ENCODE assay signal across 8 mouse cellular contexts in the genomic region with DNA sequence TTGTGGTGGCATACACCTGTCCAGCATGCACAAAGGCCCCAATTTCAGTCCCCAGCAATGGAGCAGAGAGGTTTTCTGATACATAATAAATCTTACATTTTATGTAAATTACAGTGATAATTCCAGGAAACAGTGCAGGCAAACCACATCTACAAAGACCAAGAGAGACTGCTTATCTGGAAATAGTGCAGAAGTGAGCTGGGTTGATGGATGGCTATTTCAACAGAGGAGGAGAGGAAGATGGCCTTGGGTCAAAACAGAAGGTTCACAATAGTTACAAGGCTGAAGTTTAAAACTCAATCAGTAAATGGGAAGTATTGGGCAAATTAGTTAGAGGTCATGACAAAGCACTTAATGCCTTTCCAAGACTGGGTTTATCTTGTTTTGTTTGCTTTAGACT. TPM values are rescaled to one million over a fixed set of nuclear protein-coding genes. Genes with fewer than 3 reads are reported as not detected.
DNase-seq lines count a peak whose midpoint lies in the region; ATAC-seq and TF ChIP-seq lines count a peak whose summit lies in the region.

No protein-coding gene starts in this region.

- H3K4me2 ChIP-seq in lung, postnatal 0 days (replicated peaks; ENCODE audit: low read depth, low read length) = peak overlapping the region; percentile 58
- H3K4me2 ChIP-seq in intestine, postnatal 0 days (replicated peaks; ENCODE audit: low read depth) = peak overlapping the region; percentile 73

- DNase-seq in adrenal gland, adult 2 months = peak; percentile 63
- no peak for DNase-seq in adrenal gland, postnatal 25 days
- DNase-seq in lung, postnatal 0 days (ENCODE audit: low spot score) = peak; percentile 35
- DNase-seq in lung, postnatal 25 days (ENCODE audit: low spot score) = no peak
- no peak for DNase-seq in spleen, adult 18-20 months
- DNase-seq in spleen, postnatal 10 days (ENCODE audit: low spot score in 2 of 2) = no peak

- peak overlapping the region; percentile 99 for H3K27ac ChIP-seq in lung, postnatal 0 days (ENCODE audit: low read length)
- H3K27ac ChIP-seq in intestine, postnatal 0 days (ENCODE audit: low read depth, low read length) = peak overlapping the region; percentile 100
- H3K27ac ChIP-seq in small intestine, adult 2 months (ENCODE audit: insufficient read depth, low read depth, low read length) = peak overlapping the region; percentile 97

- H3K9me3 ChIP-seq in lung, postnatal 0 days (ENCODE audit: low read length) = no peaks in the 10 kb centered on the region
- H3K9me3 ChIP-seq in intestine, postnatal 0 days (ENCODE audit: control insufficient read depth) = no peaks in the 10 kb centered on the region

- TF ChIP-seq CTCF in lung, postnatal 0 days (IDR thresholded peaks at IDR 0.05) = no peak
- TF ChIP-seq CTCF in intestine, postnatal 0 days (IDR thresholded peaks at IDR 0.05; ENCODE audit: low read depth) = no peak
- TF ChIP-seq CTCF in small intestine, adult 2 months (IDR thresholded peaks at IDR 0.05; ENCODE audit: extremely low read depth, insufficient read length, insufficient replicate concordance, low read depth, low read length) = no peak

- H3K4me3 ChIP-seq in lung, postnatal 0 days (ENCODE audit: low read depth, low read length) = peak overlapping the region; percentile 96
- peak overlapping the region; percentile 93 for H3K4me3 ChIP-seq in intestine, postnatal 0 days (ENCODE audit: low read depth, low read length)
- H3K4me3 ChIP-seq in small intestine, adult 2 months (ENCODE audit: low read depth, low read length) = no peak overlapping the region

- TF ChIP-seq POLR2A in small intestine, adult 2 months (IDR thresholded peaks at IDR 0.05; ENCODE audit: low read depth, low read length) = no peak

- no peak for TF ChIP-seq EP300 in lung, postnatal 0 days (IDR thresholded peaks at IDR 0.05)

- no peaks in the 10 kb centered on the region for H3K36me3 ChIP-seq in lung, postnatal 0 days (ENCODE audit: insufficient read depth, low read length)
- H3K36me3 ChIP-seq in intestine, postnatal 0 days (ENCODE audit: control insufficient read depth, insufficient read depth) = no peaks in the 10 kb centered on the region
- H3K36me3 ChIP-seq in small intestine, adult 2 months (ENCODE audit: control insufficient read depth, insufficient read depth, low read length) = no peaks in the 10 kb centered on the region

- peak overlapping the region; percentile 95; the same call in 1 of the 2 replicates for H3K9ac ChIP-seq in lung, postnatal 0 days (replicated peaks; ENCODE audit: low read depth)
- H3K9ac ChIP-seq in intestine, postnatal 0 days (ENCODE audit: low read depth, low read length) = peak overlapping the region; percentile 95

- H3K4me1 ChIP-seq in lung, postnatal 0 days (ENCODE audit: insufficient read depth, low read depth, low read length) = no peaks in the 10 kb centered on the region; the same call in 1 of the 2 replicates
- H3K4me1 ChIP-seq in intestine, postnatal 0 days (replicated peaks; ENCODE audit: control insufficient read depth, insufficient read depth, low read length) = 0 out of 2 replicates have a peak, but pooled peaks cover 4% of the 10 kb centered on the region
- no peaks in the 10 kb centered on the region for H3K4me1 ChIP-seq in small intestine, adult 2 months (ENCODE audit: control insufficient read depth, insufficient read depth, insufficient read length, low read length)

- no peak for ATAC-seq in lung, postnatal 0 days
- ATAC-seq in intestine, postnatal 0 days = no peak

- no peaks in the 10 kb centered on the region for H3K27me3 ChIP-seq in lung, postnatal 0 days (replicated peaks; ENCODE audit: insufficient read depth, low read length)
- no peaks in the 10 kb centered on the region for H3K27me3 ChIP-seq in intestine, postnatal 0 days (replicated peaks; ENCODE audit: control insufficient read depth, insufficient read depth, low read length)
- no peaks in the 10 kb centered on the region for H3K27me3 ChIP-seq in small intestine, adult 2 months (ENCODE audit: control insufficient read depth, insufficient read depth, low read length)

RNA-seq across cellular contexts. Expression of a gene that starts 0.9 kb away (rescaled TPM):
- total RNA-seq in adrenal gland, adult 2 months (2021) = 100 to 1,000 TPM in 1 of 2 experiments, 10 to 100 TPM in 1; 99.3 to 152 TPM
- 10.2 and 13.6 TPM in 2 replicates for polyA plus RNA-seq in adrenal gland, adult 2 months (2012; rRNA removed)
- total RNA-seq in adrenal gland, postnatal 25 days (2021) = 138 and 142 TPM in 2 replicates
- polyA plus RNA-seq in lung, postnatal 0 days (2015; fragmentation: Nextera tagmentation; extraction: Ambion mirVana) = 7.0 and 9.2 TPM in 2 replicates
- 7.2 and 7.3 TPM in 2 replicates for polyA plus RNA-seq in intestine, postnatal 0 days (2015; fragmentation: Nextera tagmentation; extraction: Ambion mirVana)
- polyA plus RNA-seq in small intestine, adult 2 months (2012; rRNA removed) = 8.6 and 22.1 TPM in 2 replicates

RNA-seq across cellular contexts. Expression of a gene that starts 52.0 kb away (rescaled TPM):
- total RNA-seq in adrenal gland, adult 2 months (2021) = 100 to 1,000 TPM; 134 to 162 TPM
- polyA plus RNA-seq in adrenal gland, adult 2 months (2012; rRNA removed) = 123 and 137 TPM in 2 replicates
- total RNA-seq in adrenal gland, postnatal 25 days (2021) = 148 and 158 TPM in 2 replicates
- polyA plus RNA-seq in lung, postnatal 0 days (2015; fragmentation: Nextera tagmentation; extraction: Ambion mirVana) = 61.6 and 69.9 TPM in 2 replicates
- 440 and 476 TPM in 2 replicates for polyA plus RNA-seq in intestine, postnatal 0 days (2015; fragmentation: Nextera tagmentation; extraction: Ambion mirVana)
- polyA plus RNA-seq in small intestine, adult 2 months (2012; rRNA removed) = 45.1 and 81.2 TPM in 2 replicates

RNA-seq across cellular contexts. Expression of a gene that starts 52.3 kb away (rescaled TPM):
- total RNA-seq in adrenal gland, adult 2 months (2021) = 1 to 10 TPM; 2.5 to 3.5 TPM
- polyA plus RNA-seq in adrenal gland, adult 2 months (2012; rRNA removed) = 4.1 and 4.4 TPM in 2 replicates
- total RNA-seq in adrenal gland, postnatal 25 days (2021) = 3.5 and 5.0 TPM in 2 replicates
- polyA plus RNA-seq in lung, postnatal 0 days (2015; fragmentation: Nextera tagmentation; extraction: Ambion mirVana) = 0.57 and 0.83 TPM in 2 replicates
- polyA plus RNA-seq in intestine, postnatal 0 days (2015; fragmentation: Nextera tagmentation; extraction: Ambion mirVana) = 2.5 and 3.0 TPM in 2 replicates
- polyA plus RNA-seq in small intestine, adult 2 months (2012; rRNA removed) = 0.34 TPM in 1 of 2 replicates, not detected in the other

Comparison
In these comparisons a context has a peak if more than half of its experiments do, and no peak if none do; other contexts are left out.
1. DNase-seq: peak in adrenal gland, adult 2 months (single experiment) and lung, postnatal 0 days (single experiment); none in adrenal gland, postnatal 25 days (single experiment), lung, postnatal 25 days (single experiment), spleen, adult 18-20 months (0 of 2) and spleen, postnatal 10 days (0 of 2).
2. Peak in every context shown above with its lines, with median percentiles within 50 percentile points of each other: H3K27ac ChIP-seq.